Mouse (Mus musculus) heart, adult 2 months (tissue): ENCODE results near the gene Mfsd12. TPM values are rescaled to one million over a fixed set of nuclear protein-coding genes. Genes with fewer than 3 reads are reported as not detected.
A peak's percentile ranks its signal among the peaks of the same experiment; 100 is the strongest.

Experiments
- DNase-seq, 2 experiments: peaks; one replicate each; pipeline ENCODE4 v3.0.0; 2021
- H3K27ac ChIP-seq: fragments of 200-600 bp; 2 replicates; pipeline ENCODE4 v1.8.1; 2022
- H3K27me3 ChIP-seq: fragments of 200-500 bp; 2 replicates; pipeline ENCODE4 v1.6.1; 2012; ENCODE audit warnings: mild to moderate bottlenecking, low read length, inconsistent platforms, mixed read lengths; ENCODE audit not compliant: control insufficient read depth, insufficient read depth
- H3K36me3 ChIP-seq: fragments of 200-500 bp; 2 replicates; pipeline ENCODE4 v1.6.1; 2012; ENCODE audit warnings: low read length, inconsistent platforms; ENCODE audit not compliant: control insufficient read depth, insufficient read depth
- H3K4me1 ChIP-seq: fragments of 200-500 bp; 2 replicates; pipeline ENCODE4 v1.6.1; 2011; ENCODE audit warnings: low read length; ENCODE audit not compliant: control insufficient read depth, insufficient read depth
- H3K4me3 ChIP-seq: fragments of 200-600 bp; 2 replicates; pipeline ENCODE4 v1.8.1; 2022
- H3K79me2 ChIP-seq: fragments of 200-500 bp; replicated peaks from 2 replicates; pipeline ENCODE4 v1.6.1; 2012; ENCODE audit warnings: mild to moderate bottlenecking, inconsistent platforms, low read length, moderate library complexity, mixed read lengths; ENCODE audit not compliant: control insufficient read depth, insufficient read depth
- H3K9ac ChIP-seq: fragments of 200-500 bp; 2 replicates; pipeline ENCODE4 v1.6.1; 2012; ENCODE audit warnings: low read depth, mild to moderate bottlenecking, control low read depth, inconsistent platforms, low read length, mixed read lengths
- CTCF ChIP-seq: fragments of 200-600 bp; IDR thresholded peaks from 2 replicates; pipeline ENCODE4 v1.8.1; 2022; ENCODE audit warnings: antibody characterized with exemption, mild to moderate bottlenecking, moderate library complexity
- EP300 ChIP-seq: fragments of 200-500 bp; IDR thresholded peaks from 2 replicates; pipeline ENCODE4 v1.6.1; 2011; ENCODE audit warnings: low read depth, low read length, control low read depth; ENCODE audit not compliant: insufficient read depth
- POLR2A ChIP-seq: fragments of 200-500 bp; IDR thresholded peaks from 2 replicates; pipeline ENCODE4 v1.6.1; 2011; ENCODE audit warnings: mild to moderate bottlenecking, low read depth, low read length, control low read depth; ENCODE audit not compliant: insufficient read depth
- WGBS: fragments of 180-500 bp; shearing (Covaris S2); methylation state at CpG from one replicate; pipeline ENCODE4 v1.1.7; 2018; 5-methylcytosine and 5-hydroxymethylcytosine counted together
- intact Hi-C: fragments of 180-260 bp; cut with DNase I; formaldehyde crosslinking; loops from one replicate; pipeline ENCODE4 v1.15.1; 2025
- polyA plus RNA-seq: library from polyadenylated mRNA; depleted of rRNA; stranded (reverse); fragments of >200 nt; gene quantifications from 2 replicates; pipeline ENCODE4 v1.2.3, GENCODE M21; 2012
- total RNA-seq, 2 experiments: library from RNA; stranded (reverse); gene quantifications; 2 replicates each; pipeline ENCODE4 v1.2.3; 2021

The Mfsd12 gene
- total and polyA plus RNA-seq, 3 experiments: 9.6 to 11.1 (median 10.6) TPM

- Histone ChIP-seq H3K36me3 (no peaks in the 10 kb centered on the region), H3K9ac (no peak overlapping the region), H3K4me1 (peaks cover 9% of the 10 kb centered on the region), H3K27me3 (0 out of 2 replicates have a peak, but pooled peaks cover 2% of the 10 kb centered on the region), H3K79me2 (no peaks in the 10 kb centered on the region; the same call in 1 of the 2 replicates), H3K27ac (no peak overlapping the region), H3K4me3 (no peak overlapping the region)
- intact Hi-C loops: no loop called here
- WGBS: 59% methylated on average over 55 of the region's 55 CpGs
- DNase-seq: peak in 1 of 2 experiments; percentile 50
- no peak for TF ChIP-seq POLR2A
- no peak for TF ChIP-seq EP300
- TF ChIP-seq CTCF: no peak
These were observed 10.7 kb upstream of the Mfsd12 start for GRCm38 (mm10) chr10:81346453-81347067.

- peak; percentile 52 for DNase-seq
- Histone ChIP-seq H3K27ac (peak overlapping the region; percentile 96), H3K79me2 (no peaks in the 10 kb centered on the region), H3K4me3 (peak overlapping the region; percentile 97), H3K27me3 (no peaks in the 10 kb centered on the region), H3K9ac (peak overlapping the region; percentile 99; the same call in 1 of the 2 replicates), H3K4me1 (peaks cover 8% of the 10 kb centered on the region), H3K36me3 (no peaks in the 10 kb centered on the region)
- TF ChIP-seq EP300 (no peak), CTCF (no peak), POLR2A (no peak)
- 17% methylated on average over 12 of the region's 12 CpGs for whole genome bisulfite sequencing
- intact Hi-C loops: no loop called here
These were observed 8.1 kb upstream of the Mfsd12 start for GRCm38 (mm10) chr10:81349146-81349545.

GRCm38 (mm10) chr10:81349961-81350350 lies 7.3 kb upstream of the Mfsd12 start:
- TF ChIP-seq POLR2A (no peak), CTCF (no peak), EP300 (no peak)
- Histone ChIP-seq H3K36me3 (no peaks in the 10 kb centered on the region), H3K27ac (peak overlapping the region; percentile 96), H3K79me2 (no peaks in the 10 kb centered on the region), H3K27me3 (no peaks in the 10 kb centered on the region), H3K4me1 (peaks cover 3% of the 10 kb centered on the region; the same call in 1 of the 2 replicates), H3K9ac (peak overlapping the region; percentile 99), H3K4me3 (peak overlapping the region; percentile 97)
- intact Hi-C loops: loop anchor here (2.0 kb wide), 2 partner anchors 27 to 29 kb away; partner anchors contain the start of gene Cactin
- no peak for DNase-seq
- WGBS: under 1% methylated on average over 29 of the region's 29 CpGs

DNA sequence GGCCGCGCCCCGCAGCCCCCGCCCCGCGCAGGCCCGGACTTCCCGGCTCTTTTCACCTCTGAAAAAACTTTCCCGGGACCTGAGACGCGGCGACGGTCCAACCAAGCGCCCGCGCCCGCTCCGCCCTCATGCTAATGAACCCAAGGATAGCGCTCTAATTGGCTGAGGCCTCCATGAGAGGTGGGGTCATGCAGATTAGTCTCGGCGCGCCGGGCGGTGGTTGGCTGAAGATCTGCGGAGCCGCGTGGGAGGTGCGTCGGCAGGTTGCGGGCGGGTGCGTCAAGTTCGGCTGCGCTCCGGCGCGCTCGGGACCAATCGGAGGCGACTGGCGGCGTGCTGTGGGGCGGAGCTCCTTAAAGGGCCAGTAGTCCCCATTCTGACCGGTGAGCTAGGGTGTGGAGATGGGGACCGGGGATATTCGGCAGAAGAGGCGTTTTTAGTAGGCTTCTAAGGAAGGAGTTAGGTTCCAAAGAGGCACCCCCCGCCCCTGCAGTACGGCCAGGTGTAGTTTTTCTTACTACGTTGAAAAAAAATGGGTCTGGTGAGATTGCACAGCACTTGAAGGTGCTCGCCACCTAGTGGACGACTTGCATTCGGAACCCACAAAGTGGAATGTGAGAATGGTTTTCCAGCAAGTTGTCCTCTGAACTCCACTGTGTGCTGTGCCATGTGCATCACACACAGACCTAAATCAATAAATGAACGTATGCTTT lies 6.8 kb upstream of the Mfsd12 start, which contains the start of gene Hmg20b:
TSS of gene Hmg20b (minus strand) at position 130 of the 713 bp plus-strand sequence.
- Histone ChIP-seq H3K27me3 (no peaks in the 10 kb centered on the region), H3K36me3 (no peaks in the 10 kb centered on the region), H3K4me1 (peaks cover 3% of the 10 kb centered on the region; the same call in 1 of the 2 replicates), H3K79me2 (no peaks in the 10 kb centered on the region), H3K4me3 (peak within 1 kb of the TSS; percentile 97), H3K27ac (peak within 1 kb of the TSS; percentile 96), H3K9ac (peak within 1 kb of the TSS; percentile 99)
- DNase-seq: peak; percentile 98 to 100
- TF ChIP-seq CTCF (peak; percentile 90), POLR2A (0 out of 2 replicates have a peak, but pooled peaks have one; percentile 52), EP300 (peak; percentile 69; the same call in 1 of the 2 replicates)
- intact Hi-C loops: loop anchor here (2.0 kb wide), 2 partner anchors 26 to 30 kb away; partner anchors contain the start of gene Cactin
- under 1% methylated on average over 54 of the region's 54 CpGs for WGBS

DNA sequence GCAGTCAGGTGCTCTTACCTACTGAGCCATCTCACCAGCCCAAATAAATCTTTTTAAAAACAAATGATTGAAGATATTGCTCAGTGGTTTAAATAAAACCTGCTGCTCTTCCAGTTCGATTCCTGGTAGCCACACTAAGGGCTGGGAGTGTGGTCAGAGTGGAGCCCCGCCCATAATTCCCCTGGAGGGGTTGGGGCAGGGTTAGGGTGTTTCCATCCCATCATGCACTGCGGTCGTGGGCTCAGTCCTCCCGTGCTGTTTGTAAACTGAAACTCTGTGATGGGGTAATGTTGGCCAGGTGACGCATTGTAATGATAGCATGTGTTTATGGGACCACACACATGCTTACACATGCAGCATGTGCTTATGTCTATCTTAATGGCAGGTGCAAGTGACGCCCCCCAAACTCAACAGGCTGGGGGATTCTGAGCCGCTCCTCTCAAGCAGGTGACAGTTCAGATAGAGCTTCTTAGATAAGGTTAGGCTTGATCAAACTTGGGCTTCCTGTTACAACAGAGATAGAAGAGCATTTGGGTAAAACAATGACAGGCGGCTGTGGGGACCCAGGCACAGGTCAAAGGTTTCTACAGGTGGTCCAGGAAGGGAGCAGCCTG lies 5.5 kb upstream of the Mfsd12 start:
- no peak overlapping the region for H3K27ac ChIP-seq
- no peaks in the 10 kb centered on the region for H3K36me3 ChIP-seq
- peaks cover 5% of the 10 kb centered on the region; the same call in 1 of the 2 replicates for H3K4me1 ChIP-seq
- H3K79me2 ChIP-seq: no peaks in the 10 kb centered on the region
- 30% methylated on average over 9 of the region's 9 CpGs for WGBS
- H3K4me3 ChIP-seq: no peak overlapping the region
- intact Hi-C loops: loop anchor here (2.0 kb wide), 2 partner anchors 25 to 31 kb away; partner anchors contain the start of gene Cactin
- H3K9ac ChIP-seq: no peak overlapping the region
- no peaks in the 10 kb centered on the region for H3K27me3 ChIP-seq
- TF ChIP-seq POLR2A: no peak
- no peak for DNase-seq
